Mouse (Mus musculus) CH12.LX (cell line): ENCODE measurements around the gene Cdyl2. TPM values are rescaled to one million over a fixed set of nuclear protein-coding genes. Genes with fewer than 3 reads are reported as not detected.
A peak's percentile ranks its signal among the peaks of the same experiment; 100 is the strongest.

Experiments
- DNase-seq: peaks from one replicate; pipeline ENCODE4 v3.0.0-alpha.2; 2013; ENCODE audit errors: extremely low read depth
- H3K27ac ChIP-seq: 2 replicates; pipeline ENCODE4 v1.5.1; 2012; ENCODE audit warnings: low read depth, mild to moderate bottlenecking, control low read depth, moderate library complexity; ENCODE audit not compliant: insufficient read depth
- H3K27me3 ChIP-seq: replicated peaks from 2 replicates; pipeline ENCODE3; 2012; ENCODE audit warnings: inconsistent platforms
- H3K36me3 ChIP-seq, 2 experiments: replicated peaks in 1 of 2; 2 replicates each; pipeline versions ENCODE3 to v1.6.1; 2012; ENCODE audit warnings: inconsistent platforms in 1 of 2, low read length in 1 of 2, mild to moderate bottlenecking in 1 of 2, mixed read lengths in 1 of 2, moderate library complexity in 1 of 2; ENCODE audit not compliant: control insufficient read depth in 1 of 2, insufficient read depth in 1 of 2
- H3K4me1 ChIP-seq, 2 experiments: 2 replicates each; pipeline ENCODE4 v1.6.1; 2012; ENCODE audit warnings: inconsistent platforms in 1 of 2, moderate library complexity in 1 of 2; ENCODE audit not compliant: insufficient read depth in 2 of 2, control insufficient read depth in 1 of 2
- H3K4me2 ChIP-seq: 2 replicates; pipeline ENCODE4 v1.6.1; 2012; ENCODE audit warnings: low read depth, mild to moderate bottlenecking, control low read depth; ENCODE audit not compliant: poor library complexity, insufficient read depth, severe bottlenecking
- H3K4me3 ChIP-seq, 3 experiments: fragments of 150-350 bp in 1 of 3; sonication (generic) in 1 of 3; replicated peaks in 1 of 3; 2 replicates each; pipeline versions ENCODE3 to v1.5.1; 2011 to 2012; ENCODE audit warnings: low read depth in 2 of 3, low read length in 2 of 3, mild to moderate bottlenecking in 2 of 3, moderate library complexity in 2 of 3, control low read depth in 1 of 3, improper control_type of control experiment in 1 of 3, inconsistent platforms in 1 of 3, mixed read lengths in 1 of 3; ENCODE audit not compliant: poor library complexity in 1 of 3
- H3K79me2 ChIP-seq: replicated peaks from 2 replicates; pipeline ENCODE4 v1.6.1; 2012; ENCODE audit warnings: mild to moderate bottlenecking, moderate library complexity; ENCODE audit not compliant: control insufficient read depth, poor library complexity, insufficient read depth, severe bottlenecking; ENCODE audit errors: extremely low read depth
- H3K9ac ChIP-seq: 2 replicates; pipeline ENCODE4 v1.6.1; 2012; ENCODE audit warnings: low read depth, mild to moderate bottlenecking, control low read depth, moderate library complexity; ENCODE audit not compliant: insufficient read depth
- H3K9me3 ChIP-seq: replicated peaks from 2 replicates; pipeline ENCODE3; 2012; ENCODE audit warnings: low read length, inconsistent platforms, mixed read lengths
- BHLHE40 ChIP-seq: IDR thresholded peaks from 2 replicates; pipeline ENCODE4 v1.6.1; 2011; ENCODE audit warnings: mild to moderate bottlenecking, low read depth, low read length, improper control_type of control experiment
- CTCF ChIP-seq, 2 experiments: IDR thresholded peaks in 1 of 2; conservative IDR thresholded peaks in 1 of 2; 2 replicates each; pipeline ENCODE4 v1.5.1; 2011 to 2012; ENCODE audit warnings: low read depth in 2 of 2, low read length in 2 of 2, improper control_type of control experiment in 1 of 2, inconsistent platforms in 1 of 2, mild to moderate bottlenecking in 1 of 2, moderate library complexity in 1 of 2
- E2F4 ChIP-seq: IDR thresholded peaks from 2 replicates; pipeline ENCODE4 v1.6.1; 2011; ENCODE audit warnings: low read depth, low read length, improper control_type of control experiment; ENCODE audit not compliant: insufficient replicate concordance
- ETS1 ChIP-seq: conservative IDR thresholded peaks from 2 replicates; pipeline ENCODE4 v1.6.1; 2012; ENCODE audit warnings: low read depth, mild to moderate bottlenecking, inconsistent platforms, low read length, improper control_type of control experiment, moderate library complexity
- HCFC1 ChIP-seq: IDR thresholded peaks from 2 replicates; pipeline ENCODE4 v1.6.1; 2012; ENCODE audit warnings: low read depth, mild to moderate bottlenecking, inconsistent platforms, low read length, improper control_type of control experiment
- JUN ChIP-seq: IDR thresholded peaks from 2 replicates; pipeline ENCODE4 v1.6.1; 2011; ENCODE audit warnings: low read depth, mild to moderate bottlenecking, low read length, improper control_type of control experiment, moderate library complexity; ENCODE audit not compliant: insufficient read depth
- KAT2A ChIP-seq: IDR thresholded peaks from 2 replicates; pipeline ENCODE4 v1.6.1; 2012; ENCODE audit warnings: low read length, improper control_type of control experiment, inconsistent platforms; ENCODE audit not compliant: insufficient replicate concordance
- MAX ChIP-seq: IDR thresholded peaks from 2 replicates; pipeline ENCODE4 v1.6.1; 2011; ENCODE audit warnings: low read length, improper control_type of control experiment
- MXI1 ChIP-seq: IDR thresholded peaks from 2 replicates; pipeline ENCODE4 v1.6.1; 2011; ENCODE audit warnings: mild to moderate bottlenecking, low read depth, low read length, improper control_type of control experiment
- MYC ChIP-seq: IDR thresholded peaks from 2 replicates; pipeline ENCODE4 v1.6.1; 2011; ENCODE audit warnings: low read depth, mild to moderate bottlenecking, improper control_type of control experiment, low read length
- NELFE ChIP-seq: IDR thresholded peaks from 2 replicates; pipeline ENCODE4 v1.6.1; 2011; ENCODE audit warnings: low read depth, low read length, improper control_type of control experiment
- POLR2A ChIP-seq: IDR thresholded peaks from 2 replicates; pipeline ENCODE4 v1.6.1; 2011; ENCODE audit warnings: low read depth, mild to moderate bottlenecking, improper control_type of control experiment, low read length
- RAD21 ChIP-seq: IDR thresholded peaks from 2 replicates; pipeline ENCODE4 v1.6.1; 2011; ENCODE audit warnings: low read depth, mild to moderate bottlenecking, low read length, improper control_type of control experiment, moderate library complexity
- RCOR1 ChIP-seq: conservative IDR thresholded peaks from 2 replicates; pipeline ENCODE4 v1.6.1; 2012; ENCODE audit warnings: low read depth, mild to moderate bottlenecking, inconsistent platforms, low read length, improper control_type of control experiment
- SIN3A ChIP-seq: IDR thresholded peaks from 2 replicates; pipeline ENCODE4 v1.6.1; 2012; ENCODE audit warnings: low read length, improper control_type of control experiment, inconsistent platforms
- TBP ChIP-seq: conservative IDR thresholded peaks from 2 replicates; pipeline ENCODE4 v1.6.1; 2011; ENCODE audit warnings: low read depth, low read length, improper control_type of control experiment
- TCF12 ChIP-seq: IDR thresholded peaks from 2 replicates; pipeline ENCODE4 v1.6.1; 2014; ENCODE audit warnings: low read depth, mild to moderate bottlenecking, inconsistent platforms, low read length, improper control_type of control experiment
- UBTF ChIP-seq: IDR thresholded peaks from 2 replicates; pipeline ENCODE4 v1.6.1; 2012; ENCODE audit warnings: low read depth, mild to moderate bottlenecking, inconsistent platforms, low read length, improper control_type of control experiment, moderate library complexity
- ZC3H11A ChIP-seq: IDR thresholded peaks from 2 replicates; pipeline ENCODE4 v1.6.1; 2012; ENCODE audit warnings: low read depth, mild to moderate bottlenecking, inconsistent platforms, low read length, improper control_type of control experiment
- ZNF384 ChIP-seq: IDR thresholded peaks from 2 replicates; pipeline ENCODE4 v1.6.1; 2012; ENCODE audit warnings: low read depth, low read length, improper control_type of control experiment, inconsistent platforms
- dilution Hi-C: fragments of 300-500 bp; cut with MboI; formaldehyde crosslinking; loops from 2 replicates; pipeline ENCODE4 v1.14.3; 2020; ENCODE audit warnings: low sequenced_read_pairs; ENCODE audit not compliant: extremely low pct_unique_long_range_greater_than_20kb, extremely low pct_ligation_motif_present
- in situ Hi-C: fragments of 300-500 bp; cut with MboI; formaldehyde crosslinking; loops from 3 replicates; pipeline ENCODE4 v1.14.3; 2019; ENCODE audit warnings: low sequenced_read_pairs, low pct_ligation_motif_present, low pct_unique_long_range_greater_than_20kb, mixed read lengths
- polyA plus RNA-seq: library from polyadenylated mRNA; unstranded; fragments of >175 nt; gene quantifications from 2 replicates; pipeline ENCODE4 v1.2.1, GENCODE M21; 2012; ENCODE audit warnings: low read depth; ENCODE audit not compliant: insufficient read length
- total RNA-seq, 2 experiments: library from RNA; depleted of rRNA; stranded (reverse); fragments of 300-350 nt in 1 of 2; fragments of >200 nt in 1 of 2; gene quantifications; 2 replicates each; pipeline ENCODE4 v1.2.3; 2012 to 2014

The Cdyl2 gene
- total and polyA plus RNA-seq, 3 experiments, result 4.4 to 9.4 (median 6.9) TPM

GRCm38 (mm10) chr8:116599728-116600127, 133.1 kb downstream of the Cdyl2 start:
- dilution Hi-C loops (no loop called here), in situ Hi-C loops (no loop called here)
- Histone ChIP-seq H3K4me3 (no peak overlapping the region), H3K36me3 (peaks cover 0 to 23% of the 10 kb centered on the region in 2 experiments), H3K9ac (0 out of 2 replicates have a peak overlapping the region, but pooled peaks have one; percentile 4), H3K27ac (peak overlapping the region; percentile 28; the same call in 1 of the 2 replicates), H3K4me1 (peaks cover 4 to 20% of the 10 kb centered on the region in 2 experiments; a peak in 3 of 4 replicates), H3K9me3 (peaks cover 11% of the 10 kb centered on the region), H3K79me2 (no peaks in the 10 kb centered on the region), H3K4me2 (peak overlapping the region; percentile 58; the same call in 1 of the 2 replicates), H3K27me3 (no peaks in the 10 kb centered on the region)
- peak; percentile 65 for DNase-seq
- no peak for TF ChIP-seq CTCF (conservative IDR thresholded peaks at IDR 0.05 in 1 of 2, IDR thresholded peaks at IDR 0.05 in 1 of 2; ENCODE audit: low read depth in 2 of 2, low read length in 2 of 2)
- TF ChIP-seq TBP, result 0 out of 2 replicates have a peak, but pooled peaks have one; percentile 32
- peak; percentile 55; the same call in 1 of the 2 replicates for TF ChIP-seq BHLHE40
- 0 out of 2 replicates have a peak, but pooled peaks have one; percentile 24 for TF ChIP-seq TCF12
- TF ChIP-seq MAX, result 0 out of 2 replicates have a peak, but pooled peaks have one; percentile 5

GRCm38 (mm10) chr8:116591226-116591625, 141.6 kb downstream of the Cdyl2 start:
- H3K4me1 ChIP-seq, result peaks cover 9 to 26% of the 10 kb centered on the region in 2 experiments
- H3K27ac ChIP-seq, result no peak overlapping the region
- no peaks in the 10 kb centered on the region for H3K79me2 ChIP-seq
- in situ Hi-C loops, result no loop called here
- no peak for TF ChIP-seq SIN3A
- TF ChIP-seq NELFE, result no peak
- no peak for TF ChIP-seq POLR2A
- no peak for TF ChIP-seq RAD21
- TF ChIP-seq TBP, result no peak
- TF ChIP-seq ZNF384, result no peak
- no peak for TF ChIP-seq UBTF
- TF ChIP-seq MXI1, result no peak
- TF ChIP-seq ETS1, result no peak
- TF ChIP-seq MYC, result no peak
- no peak for TF ChIP-seq E2F4
- no peak for TF ChIP-seq ZC3H11A
- TF ChIP-seq KAT2A, result no peak
- no peak for TF ChIP-seq HCFC1
- TF ChIP-seq RCOR1, result no peak
- no peak for TF ChIP-seq JUN
- H3K36me3 ChIP-seq, result peaks cover 3 to 54% of the 10 kb centered on the region in 2 experiments
- dilution Hi-C loops, result no loop called here
- H3K4me3 ChIP-seq, result no peak overlapping the region
- no peaks in the 10 kb centered on the region for H3K27me3 ChIP-seq
- no peak overlapping the region for H3K4me2 ChIP-seq
- H3K9me3 ChIP-seq, result no peaks in the 10 kb centered on the region
- no peak for DNase-seq
- H3K9ac ChIP-seq, result no peak overlapping the region
